Mouse (Mus musculus) CH12.LX (cell line): ENCODE data around the gene Olfr763. TPM values are rescaled to one million over a fixed set of nuclear protein-coding genes. Genes with fewer than 3 reads are reported as not detected.
"Not testable (repeated sequence)": the region's sequence is repeated elsewhere in the genome, so short reads cannot be mapped to it uniquely, and the experiment has no call there.

ENCODE experiments used
- DNase-seq: peaks from one replicate; pipeline ENCODE4 v3.0.0-alpha.2; 2013; ENCODE audit errors: extremely low read depth
- H3K27ac ChIP-seq: 2 replicates; pipeline ENCODE4 v1.5.1; 2012; ENCODE audit warnings: low read depth, mild to moderate bottlenecking, control low read depth, moderate library complexity; ENCODE audit not compliant: insufficient read depth
- H3K27me3 ChIP-seq: replicated peaks from 2 replicates; pipeline ENCODE3; 2012; ENCODE audit warnings: inconsistent platforms
- H3K36me3 ChIP-seq, 2 experiments: replicated peaks in 1 of 2; 2 replicates each; pipeline versions ENCODE3 to v1.6.1; 2012; ENCODE audit warnings: inconsistent platforms in 1 of 2, low read length in 1 of 2, mild to moderate bottlenecking in 1 of 2, mixed read lengths in 1 of 2, moderate library complexity in 1 of 2; ENCODE audit not compliant: control insufficient read depth in 1 of 2, insufficient read depth in 1 of 2
- H3K4me1 ChIP-seq, 2 experiments: 2 replicates each; pipeline ENCODE4 v1.6.1; 2012; ENCODE audit warnings: inconsistent platforms in 1 of 2, moderate library complexity in 1 of 2; ENCODE audit not compliant: insufficient read depth in 2 of 2, control insufficient read depth in 1 of 2
- H3K4me2 ChIP-seq: 2 replicates; pipeline ENCODE4 v1.6.1; 2012; ENCODE audit warnings: low read depth, mild to moderate bottlenecking, control low read depth; ENCODE audit not compliant: poor library complexity, insufficient read depth, severe bottlenecking
- H3K4me3 ChIP-seq, 3 experiments: fragments of 150-350 bp in 1 of 3; sonication (generic) in 1 of 3; replicated peaks in 1 of 3; 2 replicates each; pipeline versions ENCODE3 to v1.5.1; 2011 to 2012; ENCODE audit warnings: low read depth in 2 of 3, low read length in 2 of 3, mild to moderate bottlenecking in 2 of 3, moderate library complexity in 2 of 3, control low read depth in 1 of 3, improper control_type of control experiment in 1 of 3, inconsistent platforms in 1 of 3, mixed read lengths in 1 of 3; ENCODE audit not compliant: poor library complexity in 1 of 3
- H3K79me2 ChIP-seq: replicated peaks from 2 replicates; pipeline ENCODE4 v1.6.1; 2012; ENCODE audit warnings: mild to moderate bottlenecking, moderate library complexity; ENCODE audit not compliant: control insufficient read depth, poor library complexity, insufficient read depth, severe bottlenecking; ENCODE audit errors: extremely low read depth
- H3K9ac ChIP-seq: 2 replicates; pipeline ENCODE4 v1.6.1; 2012; ENCODE audit warnings: low read depth, mild to moderate bottlenecking, control low read depth, moderate library complexity; ENCODE audit not compliant: insufficient read depth
- H3K9me3 ChIP-seq: replicated peaks from 2 replicates; pipeline ENCODE3; 2012; ENCODE audit warnings: low read length, inconsistent platforms, mixed read lengths
- E2F4 ChIP-seq: IDR thresholded peaks from 2 replicates; pipeline ENCODE4 v1.6.1; 2011; ENCODE audit warnings: low read depth, low read length, improper control_type of control experiment; ENCODE audit not compliant: insufficient replicate concordance
- GABPA ChIP-seq: IDR thresholded peaks from 2 replicates; pipeline ENCODE4 v1.6.1; 2012; ENCODE audit warnings: low read depth, low read length, improper control_type of control experiment, inconsistent platforms; ENCODE audit not compliant: insufficient replicate concordance
- JUND ChIP-seq: conservative IDR thresholded peaks from 2 replicates; pipeline ENCODE4 v1.6.1; 2011; ENCODE audit warnings: low read depth, low read length, improper control_type of control experiment
- MYC ChIP-seq: IDR thresholded peaks from 2 replicates; pipeline ENCODE4 v1.6.1; 2011; ENCODE audit warnings: low read depth, mild to moderate bottlenecking, improper control_type of control experiment, low read length
- NELFE ChIP-seq: IDR thresholded peaks from 2 replicates; pipeline ENCODE4 v1.6.1; 2011; ENCODE audit warnings: low read depth, low read length, improper control_type of control experiment
- PAX5 ChIP-seq: IDR thresholded peaks from 2 replicates; pipeline ENCODE4 v1.6.1; 2012; ENCODE audit warnings: low read length, inconsistent platforms, mixed read lengths
- RCOR1 ChIP-seq: conservative IDR thresholded peaks from 2 replicates; pipeline ENCODE4 v1.6.1; 2012; ENCODE audit warnings: low read depth, mild to moderate bottlenecking, inconsistent platforms, low read length, improper control_type of control experiment
- USF2 ChIP-seq: conservative IDR thresholded peaks from 2 replicates; pipeline ENCODE4 v1.6.1; 2011; ENCODE audit warnings: low read depth, low read length, improper control_type of control experiment
- ZC3H11A ChIP-seq: IDR thresholded peaks from 2 replicates; pipeline ENCODE4 v1.6.1; 2012; ENCODE audit warnings: low read depth, mild to moderate bottlenecking, inconsistent platforms, low read length, improper control_type of control experiment
- ZKSCAN1 ChIP-seq: IDR thresholded peaks from 2 replicates; pipeline ENCODE4 v1.6.1; 2012; ENCODE audit warnings: low read depth, inconsistent platforms, low read length, improper control_type of control experiment, borderline replicate concordance
- dilution Hi-C: fragments of 300-500 bp; cut with MboI; formaldehyde crosslinking; loops from 2 replicates; pipeline ENCODE4 v1.14.3; 2020; ENCODE audit warnings: low sequenced_read_pairs; ENCODE audit not compliant: extremely low pct_unique_long_range_greater_than_20kb, extremely low pct_ligation_motif_present
- in situ Hi-C: fragments of 300-500 bp; cut with MboI; formaldehyde crosslinking; loops from 3 replicates; pipeline ENCODE4 v1.14.3; 2019; ENCODE audit warnings: low sequenced_read_pairs, low pct_ligation_motif_present, low pct_unique_long_range_greater_than_20kb, mixed read lengths
- polyA plus RNA-seq: library from polyadenylated mRNA; unstranded; fragments of >175 nt; gene quantifications from 2 replicates; pipeline ENCODE4 v1.2.1, GENCODE M21; 2012; ENCODE audit warnings: low read depth; ENCODE audit not compliant: insufficient read length
- total RNA-seq, 2 experiments: library from RNA; depleted of rRNA; stranded (reverse); fragments of 300-350 nt in 1 of 2; fragments of >200 nt in 1 of 2; gene quantifications; 2 replicates each; pipeline ENCODE4 v1.2.3; 2012 to 2014

The Olfr763 gene
- total and polyA plus RNA-seq, 3 experiments: not detected

- H3K79me2 ChIP-seq: no peaks in the 10 kb centered on the region
- DNase-seq: no peak
- H3K4me1 ChIP-seq: no peaks in the 10 kb centered on the region
- no peaks in the 10 kb centered on the region for H3K9me3 ChIP-seq
- H3K9ac ChIP-seq: no peak overlapping the region
- H3K27me3 ChIP-seq: no peaks in the 10 kb centered on the region
- H3K4me3 ChIP-seq: no peak overlapping the region
- no peak overlapping the region for H3K4me2 ChIP-seq
- H3K27ac ChIP-seq: no peak overlapping the region
- TF ChIP-seq RCOR1 (no peak), JUND (no peak)
- dilution Hi-C loops: no loop called here
- in situ Hi-C loops: no loop called here
- H3K36me3 ChIP-seq: no peaks in the 10 kb centered on the region
These were observed 17.8 kb downstream of the Olfr763 start for GRCm38 (mm10) chr10:129028343-129028742.

DNA sequence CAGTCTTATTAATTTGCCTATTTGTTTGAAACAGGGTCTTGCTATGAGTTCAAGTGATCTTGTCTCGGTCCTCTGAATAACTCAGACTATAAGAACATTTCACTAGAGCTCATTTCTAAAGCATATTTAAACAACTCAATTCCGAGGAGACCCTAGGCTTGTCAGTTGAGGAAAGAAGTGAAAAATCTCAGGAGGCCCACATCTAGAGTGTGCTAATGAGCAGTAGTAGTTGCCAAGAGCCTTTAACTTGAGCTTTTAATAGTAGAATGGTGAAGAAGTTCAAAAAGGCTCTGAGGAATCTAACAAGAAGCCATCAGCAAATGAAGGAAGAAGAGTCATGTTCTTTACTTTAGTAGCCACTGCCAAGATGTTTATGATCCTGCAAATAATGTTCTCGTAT is 29.2 kb downstream of the Olfr763 start, which contains the start of gene Olfr764-ps1:
Gene Olfr764-ps1, minus strand, starts transcription at position 101 of the 400 bp plus-strand sequence.
- in situ Hi-C loops (no loop called here), dilution Hi-C loops (no loop called here)
- Histone ChIP-seq H3K79me2 (no peaks in the 10 kb centered on the region), H3K27ac (no peak within 1 kb of the TSS), H3K4me3 (no peak within 1 kb of the TSS), H3K9me3 (no peaks in the 10 kb centered on the region), H3K27me3 (no peaks in the 10 kb centered on the region), H3K36me3 (no peaks in the 10 kb centered on the region), H3K9ac (no peak within 1 kb of the TSS), H3K4me1 (no peaks in the 10 kb centered on the region), H3K4me2 (no peak within 1 kb of the TSS)
- TF ChIP-seq PAX5 (no peak), E2F4 (no peak), MYC (no peak), GABPA (no peak), ZC3H11A (no peak), NELFE (no peak), USF2 (no peak), ZKSCAN1 (no peak)
- no peak for DNase-seq

DNA sequence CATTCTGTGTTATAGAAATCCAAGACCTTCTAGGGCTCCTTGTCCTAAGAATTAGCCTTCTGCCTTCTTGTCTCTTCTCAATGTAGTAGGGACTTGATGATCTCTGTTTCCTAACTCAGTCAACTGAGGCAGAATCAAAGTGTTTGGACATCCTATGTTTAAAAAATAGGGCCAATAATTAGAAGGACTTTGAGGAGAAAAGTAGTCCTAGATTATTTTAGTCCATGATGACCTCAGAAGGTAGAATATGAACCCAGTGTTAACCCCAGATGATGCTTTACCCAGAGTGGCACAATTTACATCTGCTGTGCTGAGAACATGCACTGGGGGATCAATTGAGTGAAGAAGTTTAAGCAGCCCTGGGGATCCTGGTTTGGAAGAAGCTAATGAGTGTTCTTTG is 39.3 kb downstream of the Olfr763 start, which contains the start of gene Olfr765:
Gene Olfr765, minus strand, starts transcription at position 101 of the 400 bp plus-strand sequence.
- H3K9me3 ChIP-seq, H3K27me3 ChIP-seq, H3K36me3 ChIP-seq, dilution Hi-C loops, H3K79me2 ChIP-seq, H3K9ac ChIP-seq, DNase-seq, H3K27ac ChIP-seq, H3K4me2 ChIP-seq, H3K4me3 ChIP-seq, in situ Hi-C loops, H3K4me1 ChIP-seq: not testable (repeated sequence)

Other genes with a start within 250 kb of the Olfr763 start
Only the 20 nearest of the 25 such genes appear.
- 1.2 and 2.0 TPM in 2 replicates for gene Tmem198b, start 206.4 kb upstream of the Olfr763 start, total RNA-seq (2012; rRNA removed)
- gene Tmem198b, start 206.4 kb upstream of the Olfr763 start, total RNA-seq (2014; rRNA removed): 2.0 and 2.6 TPM in 2 replicates
- 4.5 and 4.7 TPM in 2 replicates for gene Tmem198b, start 206.4 kb upstream of the Olfr763 start, polyA plus RNA-seq
- gene Sarnp, start 193.5 kb upstream of the Olfr763 start, total RNA-seq (2012; rRNA removed): 75.4 and 94.6 TPM in 2 replicates
- 170 and 198 TPM in 2 replicates for gene Sarnp, start 193.5 kb upstream of the Olfr763 start, total RNA-seq (2014; rRNA removed)
- 201 and 283 TPM in 2 replicates for gene Sarnp, start 193.5 kb upstream of the Olfr763 start, polyA plus RNA-seq
- gene Ormdl2, start 189.1 kb upstream of the Olfr763 start, total RNA-seq (2012; rRNA removed): 56.1 and 73.7 TPM in 2 replicates
- 116 and 123 TPM in 2 replicates for gene Ormdl2, start 189.1 kb upstream of the Olfr763 start, total RNA-seq (2014; rRNA removed)
- 52.1 and 65.8 TPM in 2 replicates for gene Ormdl2, start 189.1 kb upstream of the Olfr763 start, polyA plus RNA-seq
- gene Gdf11, start 119.1 kb upstream of the Olfr763 start, total RNA-seq (2012; rRNA removed): 4.5 and 5.4 TPM in 2 replicates
- 3.4 and 4.3 TPM in 2 replicates for gene Gdf11, start 119.1 kb upstream of the Olfr763 start, total RNA-seq (2014; rRNA removed)
- gene Gdf11, start 119.1 kb upstream of the Olfr763 start, polyA plus RNA-seq: 7.3 and 7.4 TPM in 2 replicates
- 0.34 TPM in 1 of 2 replicates, not detected in the other for gene Cd63, start 109.8 kb upstream of the Olfr763 start, total RNA-seq (2012; rRNA removed)
- not detected in 2 replicates for gene Cd63, start 109.8 kb upstream of the Olfr763 start, total RNA-seq (2014; rRNA removed)
- gene Cd63, start 109.8 kb upstream of the Olfr763 start, polyA plus RNA-seq: 0.55 TPM in 1 of 2 replicates, not detected in the other
- 2.6 and 4.3 TPM in 2 replicates for gene Rdh5, start 87.9 kb upstream of the Olfr763 start, total RNA-seq (2012; rRNA removed)
- gene Rdh5, start 87.9 kb upstream of the Olfr763 start, total RNA-seq (2014; rRNA removed): 3.8 and 5.2 TPM in 2 replicates
- 4.6 and 6.2 TPM in 2 replicates for gene Rdh5, start 87.9 kb upstream of the Olfr763 start, polyA plus RNA-seq
- gene Bloc1s1, start 86.8 kb upstream of the Olfr763 start, total RNA-seq (2012; rRNA removed): 67.8 and 74.4 TPM in 2 replicates
- gene Bloc1s1, start 86.8 kb upstream of the Olfr763 start, total RNA-seq (2014; rRNA removed): 33.6 and 34.1 TPM in 2 replicates
- gene Bloc1s1, start 86.8 kb upstream of the Olfr763 start, polyA plus RNA-seq: 37.1 and 46.9 TPM in 2 replicates
- 0.34 and 0.64 TPM in 2 replicates for gene Itga7, start 77.0 kb upstream of the Olfr763 start, total RNA-seq (2012; rRNA removed)
- 0.14 and 0.55 TPM in 2 replicates for gene Itga7, start 77.0 kb upstream of the Olfr763 start, total RNA-seq (2014; rRNA removed)
- 0.63 and 0.74 TPM in 2 replicates for gene Itga7, start 77.0 kb upstream of the Olfr763 start, polyA plus RNA-seq
- gene Mettl7b, start 49.8 kb upstream of the Olfr763 start, total RNA-seq (2012; rRNA removed): not detected in 2 replicates
- gene Mettl7b, start 49.8 kb upstream of the Olfr763 start, total RNA-seq (2014; rRNA removed): not detected in 2 replicates
- not detected in 2 replicates for gene Mettl7b, start 49.8 kb upstream of the Olfr763 start, polyA plus RNA-seq
- gene Olfr9, start 21.4 kb upstream of the Olfr763 start, total RNA-seq (2012; rRNA removed): not detected in 2 replicates
- not detected in 2 replicates for gene Olfr9, start 21.4 kb upstream of the Olfr763 start, total RNA-seq (2014; rRNA removed)
- gene Olfr9, start 21.4 kb upstream of the Olfr763 start, polyA plus RNA-seq: not detected in 2 replicates
- not detected in 2 replicates for gene Olfr764-ps1, start 29.1 kb downstream of the Olfr763 start, total RNA-seq (2012; rRNA removed)
- gene Olfr764-ps1, start 29.1 kb downstream of the Olfr763 start, total RNA-seq (2014; rRNA removed): not detected in 2 replicates
- gene Olfr764-ps1, start 29.1 kb downstream of the Olfr763 start, polyA plus RNA-seq: not detected in 2 replicates
- gene Olfr765, start 39.2 kb downstream of the Olfr763 start, total RNA-seq (2012; rRNA removed): not detected in 2 replicates
- gene Olfr765, start 39.2 kb downstream of the Olfr763 start, total RNA-seq (2014; rRNA removed): not detected in 2 replicates
- not detected in 2 replicates for gene Olfr765, start 39.2 kb downstream of the Olfr763 start, polyA plus RNA-seq
- not detected in 2 replicates for gene Olfr766-ps1, start 58.2 kb downstream of the Olfr763 start, total RNA-seq (2012; rRNA removed)
- gene Olfr766-ps1, start 58.2 kb downstream of the Olfr763 start, total RNA-seq (2014; rRNA removed): not detected in 2 replicates
- gene Olfr766-ps1, start 58.2 kb downstream of the Olfr763 start, polyA plus RNA-seq: not detected in 2 replicates
- not detected in 2 replicates for gene Olfr767, start 72.1 kb downstream of the Olfr763 start, total RNA-seq (2012; rRNA removed)
- gene Olfr767, start 72.1 kb downstream of the Olfr763 start, total RNA-seq (2014; rRNA removed): not detected in 2 replicates
- not detected in 2 replicates for gene Olfr767, start 72.1 kb downstream of the Olfr763 start, polyA plus RNA-seq
- not detected in 2 replicates for gene Olfr768, start 88.6 kb downstream of the Olfr763 start, total RNA-seq (2012; rRNA removed)
- gene Olfr768, start 88.6 kb downstream of the Olfr763 start, total RNA-seq (2014; rRNA removed): not detected in 2 replicates
- gene Olfr768, start 88.6 kb downstream of the Olfr763 start, polyA plus RNA-seq: not detected in 2 replicates
- gene Olfr769, start 107.1 kb downstream of the Olfr763 start, total RNA-seq (2012; rRNA removed): not detected in 2 replicates
- not detected in 2 replicates for gene Olfr769, start 107.1 kb downstream of the Olfr763 start, total RNA-seq (2014; rRNA removed)
- not detected in 2 replicates for gene Olfr769, start 107.1 kb downstream of the Olfr763 start, polyA plus RNA-seq
- gene Olfr770, start 128.2 kb downstream of the Olfr763 start, total RNA-seq (2012; rRNA removed): not detected in 2 replicates
- not detected in 2 replicates for gene Olfr770, start 128.2 kb downstream of the Olfr763 start, total RNA-seq (2014; rRNA removed)
- gene Olfr770, start 128.2 kb downstream of the Olfr763 start, polyA plus RNA-seq: not detected in 2 replicates
- gene Olfr771, start 154.0 kb downstream of the Olfr763 start, total RNA-seq (2012; rRNA removed): not detected in 2 replicates
- not detected in 2 replicates for gene Olfr771, start 154.0 kb downstream of the Olfr763 start, total RNA-seq (2014; rRNA removed)
- not detected in 2 replicates for gene Olfr771, start 154.0 kb downstream of the Olfr763 start, polyA plus RNA-seq
- gene Olfr772, start 167.1 kb downstream of the Olfr763 start, total RNA-seq (2012; rRNA removed): not detected in 2 replicates
- not detected in 2 replicates for gene Olfr772, start 167.1 kb downstream of the Olfr763 start, total RNA-seq (2014; rRNA removed)
- gene Olfr772, start 167.1 kb downstream of the Olfr763 start, polyA plus RNA-seq: not detected in 2 replicates
- gene Olfr773, start 176.6 kb downstream of the Olfr763 start, total RNA-seq (2012; rRNA removed): not detected in 2 replicates
- gene Olfr773, start 176.6 kb downstream of the Olfr763 start, total RNA-seq (2014; rRNA removed): not detected in 2 replicates
- gene Olfr773, start 176.6 kb downstream of the Olfr763 start, polyA plus RNA-seq: not detected in 2 replicates